21 mouse cellular contexts compared by ENCODE assay signal in the genomic region with DNA sequence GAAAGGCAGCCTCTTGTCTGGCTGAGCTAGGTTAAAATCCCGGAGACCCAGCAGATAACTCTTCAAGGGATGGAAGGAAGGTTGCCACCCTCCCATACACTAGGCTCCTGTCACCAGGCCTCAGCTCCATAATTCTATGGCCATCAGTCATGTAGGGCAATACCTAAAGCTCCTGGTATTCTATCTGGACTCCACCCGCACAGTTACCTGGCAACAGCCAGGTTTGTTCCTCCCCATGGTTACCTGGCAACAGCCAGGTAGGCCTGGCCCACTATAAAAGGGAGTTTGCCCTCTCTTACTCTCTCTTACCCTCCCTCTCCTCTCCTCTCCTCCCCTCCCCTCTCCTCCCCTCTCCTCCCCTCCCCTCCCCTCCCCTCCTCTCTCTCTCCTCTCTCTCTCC.
A peak's percentile ranks its signal among the peaks of the same experiment; 100 is the strongest.
DNase-seq lines count a peak whose midpoint lies in the region; ATAC-seq and TF ChIP-seq lines count a peak whose summit lies in the region.
"Had no signal": no experiment of that assay in that cellular context is flagged by ENCODE, and none has a peak within 500 bp of the region (broad histone marks: within the 10 kb centered on the region; RNA-seq: fewer than 3 reads in every experiment).

No protein-coding gene starts in this region.

- no peak for TF ChIP-seq EP300 in stomach, postnatal 0 days (optimal IDR thresholded peaks at IDR 0.05)

- H3K4me2 ChIP-seq in stomach, embryonic 14.5 days (replicated peaks; ENCODE audit: low read depth, low read length): no peak overlapping the region
- no peak overlapping the region for H3K4me2 ChIP-seq in stomach, postnatal 0 days (replicated peaks; ENCODE audit: low read depth)
- H3K4me2 ChIP-seq in stomach, embryonic 15.5 days: no peak overlapping the region
- H3K4me2 ChIP-seq: embryonic facial prominence, embryonic 13.5 days; embryonic facial prominence, embryonic 15.5 days; forebrain, embryonic 13.5 days; forebrain, embryonic 15.5 days had no signal

- no peak for DNase-seq in stomach, postnatal 0 days (ENCODE audit: low spot score)
- DNase-seq in R1 (ENCODE audit: low read depth, low spot score) (peak; percentile 4), ZHBTc4 (ENCODE audit: low read depth, low spot score) (peak; percentile 3)
- DNase-seq in hindbrain, embryonic 10.5 days (ENCODE audit: low spot score): no peak
- DNase-seq: adrenal gland, adult 8-10 months; adrenal gland, postnatal 14 days; adrenal gland, postnatal 36 days; cerebellum, adult 11-12 months; cerebellum, adult 2 months; cerebellum, adult 9-10 months; cerebellum, postnatal 10 days; cerebellum, postnatal 25 days; embryo, embryonic 11 days; forebrain, postnatal 0 days had no signal

- H3K4me3 ChIP-seq in stomach, embryonic 14.5 days (ENCODE audit: low read depth, low read length): no peak overlapping the region
- H3K4me3 ChIP-seq in stomach, postnatal 0 days (ENCODE audit: low read depth, low read length): no peak overlapping the region
- H3K4me3 ChIP-seq in stomach, embryonic 15.5 days (replicated peaks): no peak overlapping the region
- H3K4me3 ChIP-seq in hindbrain, embryonic 10.5 days: no peak overlapping the region
- H3K4me3 ChIP-seq: embryonic facial prominence, embryonic 13.5 days; embryonic facial prominence, embryonic 15.5 days; forebrain, embryonic 13.5 days; forebrain, embryonic 15.5 days had no signal

- TF ChIP-seq CTCF in stomach, postnatal 0 days (IDR thresholded peaks at IDR 0.05; ENCODE audit: low read depth): no peak

- ATAC-seq in stomach, embryonic 14.5 days (ENCODE audit: insufficient number of reproducible peaks, insufficient read depth, low FRiP score, low read depth): peak; percentile 28; the same call in 1 of the 2 replicates
- no peak for ATAC-seq in stomach, postnatal 0 days (ENCODE audit: low FRiP score, low TSS enrichment)
- peak; percentile 27; the same call in 1 of the 2 replicates for ATAC-seq in stomach, embryonic 15.5 days (ENCODE audit: insufficient read depth, low FRiP score, low read depth)
- no peak for ATAC-seq in erythroblast, adult 5-6 weeks (replicated peaks; ENCODE audit: low FRiP score, poor library complexity, severe bottlenecking)
- ATAC-seq: forebrain, embryonic 13.5 days; forebrain, embryonic 15.5 days; forebrain, postnatal 0 days had no signal

- no peaks in the 10 kb centered on the region for H3K4me1 ChIP-seq in stomach, embryonic 14.5 days (ENCODE audit: control insufficient read depth, insufficient read depth, low read length)
- no peaks in the 10 kb centered on the region for H3K4me1 ChIP-seq in stomach, postnatal 0 days (replicated peaks; ENCODE audit: control insufficient read depth, insufficient read depth)
- no peaks in the 10 kb centered on the region for H3K4me1 ChIP-seq in stomach, embryonic 15.5 days
- no peaks in the 10 kb centered on the region for H3K4me1 ChIP-seq in hindbrain, embryonic 10.5 days (replicated peaks)
- H3K4me1 ChIP-seq: embryonic facial prominence, embryonic 13.5 days; embryonic facial prominence, embryonic 15.5 days; forebrain, embryonic 13.5 days; forebrain, embryonic 15.5 days had no signal

- H3K9me3 ChIP-seq in stomach, embryonic 14.5 days (ENCODE audit: control insufficient read depth, low read depth, low read length): no peaks in the 10 kb centered on the region
- H3K9me3 ChIP-seq in stomach, postnatal 0 days (ENCODE audit: control insufficient read depth, low read length): no peaks in the 10 kb centered on the region
- no peaks in the 10 kb centered on the region for H3K9me3 ChIP-seq in stomach, embryonic 15.5 days
- no peaks in the 10 kb centered on the region for H3K9me3 ChIP-seq in hindbrain, embryonic 10.5 days
- H3K9me3 ChIP-seq: embryonic facial prominence, embryonic 13.5 days; embryonic facial prominence, embryonic 15.5 days; forebrain, embryonic 13.5 days; forebrain, embryonic 15.5 days had no signal

- H3K36me3 ChIP-seq in stomach, embryonic 14.5 days (ENCODE audit: control insufficient read depth, insufficient read depth, low read length): no peaks in the 10 kb centered on the region
- no peaks in the 10 kb centered on the region for H3K36me3 ChIP-seq in stomach, postnatal 0 days (ENCODE audit: control insufficient read depth, insufficient read depth, low read length)
- no peaks in the 10 kb centered on the region for H3K36me3 ChIP-seq in stomach, embryonic 15.5 days
- H3K36me3 ChIP-seq in hindbrain, embryonic 10.5 days: no peaks in the 10 kb centered on the region
- H3K36me3 ChIP-seq: embryonic facial prominence, embryonic 13.5 days; embryonic facial prominence, embryonic 15.5 days; forebrain, embryonic 15.5 days had no signal

- no peak overlapping the region for H3K27ac ChIP-seq in stomach, embryonic 14.5 days (ENCODE audit: low read length)
- no peak overlapping the region for H3K27ac ChIP-seq in stomach, postnatal 0 days (replicated peaks)
- H3K27ac ChIP-seq in stomach, embryonic 15.5 days: no peak overlapping the region
- no peak overlapping the region for H3K27ac ChIP-seq in hindbrain, embryonic 10.5 days
- H3K27ac ChIP-seq: embryonic facial prominence, embryonic 13.5 days; embryonic facial prominence, embryonic 15.5 days; forebrain, embryonic 13.5 days; forebrain, embryonic 15.5 days had no signal

- WGBS in stomach, embryonic 14.5 days: 74% methylated on average over 2 of the region's 2 CpGs
- 77% methylated on average over 2 of the region's 2 CpGs for WGBS in stomach, postnatal 0 days
- WGBS in stomach, embryonic 15.5 days: 74% methylated on average over 2 of the region's 2 CpGs
- 89% methylated on average over 2 of the region's 2 CpGs for WGBS in hindbrain, embryonic 10.5 days

- no peak overlapping the region for H3K9ac ChIP-seq in stomach, embryonic 14.5 days (replicated peaks; ENCODE audit: low read depth, low read length)
- H3K9ac ChIP-seq in stomach, postnatal 0 days (ENCODE audit: low read length): no peak overlapping the region
- no peak overlapping the region for H3K9ac ChIP-seq in stomach, embryonic 15.5 days
- H3K9ac ChIP-seq: embryonic facial prominence, embryonic 13.5 days; embryonic facial prominence, embryonic 15.5 days; forebrain, embryonic 13.5 days; forebrain, embryonic 15.5 days; forebrain, postnatal 0 days had no signal

- no peaks in the 10 kb centered on the region for H3K27me3 ChIP-seq in stomach, embryonic 14.5 days (ENCODE audit: control insufficient read depth, insufficient read depth, low read length)
- H3K27me3 ChIP-seq in stomach, postnatal 0 days (ENCODE audit: control insufficient read depth, insufficient read depth, low read length): no peaks in the 10 kb centered on the region
- H3K27me3 ChIP-seq in stomach, embryonic 15.5 days (replicated peaks): no peaks in the 10 kb centered on the region
- H3K27me3 ChIP-seq in hindbrain, embryonic 10.5 days (ENCODE audit: insufficient read depth, poor library complexity, severe bottlenecking): no peaks in the 10 kb centered on the region
- H3K27me3 ChIP-seq: embryonic facial prominence, embryonic 13.5 days; embryonic facial prominence, embryonic 15.5 days; forebrain, embryonic 13.5 days; forebrain, embryonic 15.5 days had no signal

Comparison
In these comparisons a context has a peak if more than half of its experiments do, and no peak if none do; other contexts are left out.
1. ATAC-seq: peak in stomach, embryonic 14.5 days (single experiment) and stomach, embryonic 15.5 days (single experiment); none in stomach, postnatal 0 days (single experiment) and erythroblast, adult 5-6 weeks (single experiment).
2. DNase-seq: peak in R1 (single experiment) and ZHBTc4 (single experiment); none in stomach, postnatal 0 days (single experiment) and hindbrain, embryonic 10.5 days (single experiment).